Mouse (Mus musculus) megakaryocyte, embryonic 14.5 days (primary cell): Measurements from ENCODE around the gene Hmgcs2.

Experiments
- FLI1 ChIP-seq: IDR thresholded peaks from 2 replicates; pipeline ENCODE4 v1.6.1; 2012; ENCODE audit warnings: low read length, inconsistent platforms, mixed read lengths
- GATA1 ChIP-seq: IDR thresholded peaks from 3 replicates; pipeline ENCODE4 v1.6.1; 2012; ENCODE audit warnings: mixed read lengths, low read length, inconsistent platforms, borderline replicate concordance

DNA sequence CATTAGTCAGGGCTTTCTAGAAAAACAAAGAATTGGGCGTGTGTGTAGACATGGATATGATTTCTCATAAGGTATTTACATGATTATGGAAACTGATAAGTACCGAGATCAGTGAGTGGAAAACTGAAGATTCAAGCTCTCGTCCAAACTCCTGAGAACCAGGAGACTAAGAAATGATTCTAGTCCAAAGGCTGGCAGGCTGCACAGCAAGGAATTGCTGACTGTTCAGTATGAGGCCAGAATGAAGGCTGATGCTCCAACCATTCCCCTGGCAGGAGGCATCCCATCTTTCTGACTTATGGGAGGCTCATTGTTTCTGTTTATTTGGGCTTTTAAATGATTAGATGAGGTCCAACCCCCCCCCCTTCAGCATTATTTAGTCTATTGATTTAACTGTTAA lies 19.7 kb upstream of the Hmgcs2 start:
- TF ChIP-seq FLI1 (no peak), GATA1 (no peak)
